Mouse (Mus musculus): ENCODE measurements around the gene Tenm2.

DNA sequence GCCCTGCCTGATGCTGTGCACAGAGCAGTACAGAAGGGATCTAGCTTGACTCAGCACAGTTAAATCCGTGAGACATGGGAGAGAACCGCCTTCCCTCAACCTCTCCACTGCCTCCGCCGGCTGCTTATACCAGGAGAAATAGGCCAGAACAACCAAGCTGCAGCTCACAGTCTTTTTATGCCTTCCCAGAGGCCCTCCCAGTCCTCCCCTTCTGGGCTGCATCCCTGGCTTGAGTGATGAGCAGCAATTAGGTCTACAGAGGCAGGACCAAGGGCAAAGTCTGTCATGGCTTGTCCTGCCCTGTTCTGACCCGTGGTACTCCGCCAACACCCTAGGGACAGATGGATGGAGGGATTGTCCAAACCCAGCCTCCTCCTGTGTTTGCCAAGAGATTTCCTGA, 928.5 kb downstream of the Tenm2 start:
- TF ChIP-seq POLR2A (IDR thresholded peaks at IDR 0.05; ENCODE audit: low read depth, low read length) (no peak), CTCF (IDR thresholded peaks at IDR 0.05; ENCODE audit: extremely low read depth, insufficient read length, insufficient replicate concordance, low read depth, low read length) (no peak)

Data from small intestine, adult 2 months (tissue).